Mouse (Mus musculus): ENCODE data around the gene Krt24.
"Not testable (repeated sequence)": the region's sequence is repeated elsewhere in the genome, so short reads cannot be mapped to it uniquely, and the experiment has no call there.

Gene Krt24

GRCm38 (mm10) chr11:99252671-99253070 lies 32.4 kb downstream of the Krt24 start:
- no peak for DNase-seq (ENCODE audit: low spot score)

- DNase-seq (ENCODE audit: low spot score): no peak
Observed at GRCm38 (mm10) chr11:99250666-99251065, 34.4 kb downstream of the Krt24 start.

- DNase-seq (ENCODE audit: low spot score): no peak
Observed at GRCm38 (mm10) chr11:99250241-99250640, 34.8 kb downstream of the Krt24 start.

- DNase-seq (ENCODE audit: low spot score): peak; percentile 55
Observed at GRCm38 (mm10) chr11:99249115-99249514, 35.9 kb downstream of the Krt24 start.

- DNase-seq (ENCODE audit: low spot score): no peak
Observed at GRCm38 (mm10) chr11:99247916-99248315, 37.1 kb downstream of the Krt24 start.

GRCm38 (mm10) chr11:99244519-99244918 lies 40.5 kb downstream of the Krt24 start:
- DNase-seq (ENCODE audit: low spot score): not testable (repeated sequence)

- DNase-seq (ENCODE audit: low spot score): peak; percentile 44
Observed at GRCm38 (mm10) chr11:99243820-99244374, 41.2 kb downstream of the Krt24 start, which contains the start of gene Krt222. Gene Krt222, minus strand, starts transcription at chr11:99244085.

GRCm38 (mm10) chr11:99243200-99243819 lies 41.8 kb downstream of the Krt24 start:
- DNase-seq (ENCODE audit: low spot score): no peak

- no peak for DNase-seq (ENCODE audit: low spot score)
Observed at GRCm38 (mm10) chr11:99242056-99242455, 43.0 kb downstream of the Krt24 start.

GRCm38 (mm10) chr11:99238468-99238867 lies 46.6 kb downstream of the Krt24 start:
- DNase-seq (ENCODE audit: low spot score): no peak

GRCm38 (mm10) chr11:99231049-99231816 lies 53.8 kb downstream of the Krt24 start:
- DNase-seq (ENCODE audit: low spot score): no peak

- peak; percentile 81 for DNase-seq (ENCODE audit: low spot score)
Observed at GRCm38 (mm10) chr11:99230261-99231048, 54.6 kb downstream of the Krt24 start, which contains the start of gene Smarce1. Gene Smarce1, minus strand, starts transcription at chr11:99231017.
